Mouse (Mus musculus): Measurements from ENCODE around the gene Lrig2. TPM values are rescaled to one million over a fixed set of nuclear protein-coding genes. Genes with fewer than 3 reads are reported as not detected.

Lrig2 gene
- total RNA-seq (2021) = 10 to 100 TPM; 27.8 to 31.9 TPM
- long read RNA-seq, experiment 1, full-length matches to known transcripts = 2 of 4 reads
- long read RNA-seq, experiment 1, partial matches to known transcripts = 0 of 4 reads
- long read RNA-seq, experiment 1, other reads (novel, unspliced or antisense) = 2 of 4 reads
- long read RNA-seq, experiment 2, full-length matches to known transcripts = 7 of 9 reads
- long read RNA-seq, experiment 2, partial matches to known transcripts = 1 of 9 reads
- long read RNA-seq, experiment 2, other reads (novel, unspliced or antisense) = 1 of 9 reads

GRCm38 (mm10) chr3:104511538-104512423 is at the start of gene Lrig2:
Gene Lrig2, minus strand, starts transcription at chr3:104511918.
- peak; percentile 99 to 100 for DNase-seq (ENCODE audit: low spot score in 2 of 2)

- no peak for DNase-seq (ENCODE audit: low spot score in 2 of 2)
Measured at GRCm38 (mm10) chr3:104556624-104557023, 44.9 kb upstream of the Lrig2 start.

GRCm38 (mm10) chr3:104550594-104550993 is 38.9 kb upstream of the Lrig2 start:
- DNase-seq (ENCODE audit: low spot score in 2 of 2) = no peak

GRCm38 (mm10) chr3:104548367-104549087 is 36.8 kb upstream of the Lrig2 start:
- no peak for DNase-seq (ENCODE audit: low spot score in 2 of 2)

GRCm38 (mm10) chr3:104543825-104544224 is 32.1 kb upstream of the Lrig2 start:
- DNase-seq (ENCODE audit: low spot score in 2 of 2) = no peak

- DNase-seq (ENCODE audit: low spot score in 2 of 2) = no peak
Measured at GRCm38 (mm10) chr3:104542065-104542429, 30.3 kb upstream of the Lrig2 start.

GRCm38 (mm10) chr3:104541139-104542064 is 29.7 kb upstream of the Lrig2 start:
- DNase-seq (ENCODE audit: low spot score in 2 of 2) = peak; percentile 68 to 81

GRCm38 (mm10) chr3:104540480-104541138 is 28.9 kb upstream of the Lrig2 start:
- no peak for DNase-seq (ENCODE audit: low spot score in 2 of 2)

GRCm38 (mm10) chr3:104533223-104533622 is 21.5 kb upstream of the Lrig2 start:
- no peak for DNase-seq (ENCODE audit: low spot score in 2 of 2)

GRCm38 (mm10) chr3:104526115-104526882 is 14.6 kb upstream of the Lrig2 start:
- DNase-seq (ENCODE audit: low spot score in 2 of 2) = no peak

- DNase-seq (ENCODE audit: low spot score in 2 of 2) = no peak
Measured at GRCm38 (mm10) chr3:104525516-104525915, 13.8 kb upstream of the Lrig2 start.

GRCm38 (mm10) chr3:104525029-104525428 is 13.3 kb upstream of the Lrig2 start:
- DNase-seq (ENCODE audit: low spot score in 2 of 2) = no peak

GRCm38 (mm10) chr3:104523333-104523871 is 11.7 kb upstream of the Lrig2 start:
- DNase-seq (ENCODE audit: low spot score in 2 of 2) = no peak

- DNase-seq (ENCODE audit: low spot score in 2 of 2) = no peak
Measured at GRCm38 (mm10) chr3:104521341-104521924, 9.7 kb upstream of the Lrig2 start.

- DNase-seq (ENCODE audit: low spot score in 2 of 2) = no peak
Measured at GRCm38 (mm10) chr3:104520471-104520870, 8.8 kb upstream of the Lrig2 start.

- no peak for DNase-seq (ENCODE audit: low spot score in 2 of 2)
Measured at GRCm38 (mm10) chr3:104518931-104519330, 7.2 kb upstream of the Lrig2 start.

GRCm38 (mm10) chr3:104518411-104518810 is 6.7 kb upstream of the Lrig2 start:
- no peak for DNase-seq (ENCODE audit: low spot score in 2 of 2)

GRCm38 (mm10) chr3:104517161-104517560 is 5.4 kb upstream of the Lrig2 start:
- DNase-seq (ENCODE audit: low spot score in 2 of 2) = no peak

- no peak for DNase-seq (ENCODE audit: low spot score in 2 of 2)
Measured at GRCm38 (mm10) chr3:104514510-104514909, 2.8 kb upstream of the Lrig2 start.
